Mouse (Mus musculus): ENCODE data around the gene Tmem238.

Tmem238 gene

GRCm38 (mm10) chr7:4793248-4793647 is 3.8 kb upstream of the Tmem238 start:
- in situ Hi-C loops (cut with MboI, MseI) = loop anchor here in 1 of 2 experiments (5.0 kb wide), 1 partner anchor 141 kb away; no protein-coding TSS in a partner anchor

DNA sequence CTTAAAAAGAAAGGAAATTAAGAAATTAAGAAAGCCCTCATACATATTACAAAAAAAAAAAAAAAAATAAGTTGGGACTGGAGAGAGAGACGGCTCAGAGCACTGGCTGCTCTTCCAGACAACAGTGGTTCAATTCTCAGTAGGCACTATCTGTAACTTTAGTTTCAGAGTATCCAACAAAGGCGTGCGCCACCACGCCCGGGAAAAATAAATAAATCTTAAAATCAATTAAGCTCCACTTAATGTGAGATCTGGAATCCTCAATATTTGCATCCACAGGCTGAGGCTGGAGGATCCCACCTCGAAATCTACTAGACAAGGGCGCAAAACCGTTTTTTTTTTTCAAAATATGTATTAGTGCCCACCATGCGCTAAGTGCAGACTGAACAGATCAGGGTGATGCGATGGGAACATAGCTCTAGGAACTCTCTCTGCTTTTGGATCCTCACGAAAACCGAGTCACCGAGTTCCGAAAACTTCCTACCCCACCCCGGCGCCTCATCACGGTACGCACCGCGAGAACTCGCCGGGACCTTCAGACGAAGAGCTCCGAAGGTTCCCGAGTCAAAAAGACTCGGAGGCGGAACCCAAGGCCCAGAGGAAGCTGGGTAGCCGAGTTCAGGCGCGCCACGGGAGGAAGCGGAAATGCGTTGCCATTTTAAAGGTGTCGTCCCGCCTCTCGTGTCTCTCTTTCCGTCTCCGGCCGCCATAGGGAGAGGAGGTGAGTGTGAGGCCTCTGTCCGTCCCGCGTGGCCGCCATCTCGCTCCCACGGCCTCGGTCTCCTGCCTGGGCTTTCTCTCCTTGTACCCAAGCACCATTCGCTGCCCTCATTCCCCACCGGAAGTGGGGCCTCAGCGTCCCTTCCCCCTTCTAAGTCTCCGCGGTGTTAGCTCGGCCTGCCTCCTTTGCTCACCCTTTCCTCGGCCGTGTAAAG is 3.1 kb upstream of the Tmem238 start, which contains the start of gene Rpl28:
TSS of gene Rpl28 (plus strand) at position 597 of the 935 bp plus-strand sequence.
- in situ Hi-C loops (cut with MboI, MseI) = loop anchor here in 1 of 2 experiments (5.0 kb wide), 1 partner anchor 140 kb away; no protein-coding TSS in a partner anchor

DNA sequence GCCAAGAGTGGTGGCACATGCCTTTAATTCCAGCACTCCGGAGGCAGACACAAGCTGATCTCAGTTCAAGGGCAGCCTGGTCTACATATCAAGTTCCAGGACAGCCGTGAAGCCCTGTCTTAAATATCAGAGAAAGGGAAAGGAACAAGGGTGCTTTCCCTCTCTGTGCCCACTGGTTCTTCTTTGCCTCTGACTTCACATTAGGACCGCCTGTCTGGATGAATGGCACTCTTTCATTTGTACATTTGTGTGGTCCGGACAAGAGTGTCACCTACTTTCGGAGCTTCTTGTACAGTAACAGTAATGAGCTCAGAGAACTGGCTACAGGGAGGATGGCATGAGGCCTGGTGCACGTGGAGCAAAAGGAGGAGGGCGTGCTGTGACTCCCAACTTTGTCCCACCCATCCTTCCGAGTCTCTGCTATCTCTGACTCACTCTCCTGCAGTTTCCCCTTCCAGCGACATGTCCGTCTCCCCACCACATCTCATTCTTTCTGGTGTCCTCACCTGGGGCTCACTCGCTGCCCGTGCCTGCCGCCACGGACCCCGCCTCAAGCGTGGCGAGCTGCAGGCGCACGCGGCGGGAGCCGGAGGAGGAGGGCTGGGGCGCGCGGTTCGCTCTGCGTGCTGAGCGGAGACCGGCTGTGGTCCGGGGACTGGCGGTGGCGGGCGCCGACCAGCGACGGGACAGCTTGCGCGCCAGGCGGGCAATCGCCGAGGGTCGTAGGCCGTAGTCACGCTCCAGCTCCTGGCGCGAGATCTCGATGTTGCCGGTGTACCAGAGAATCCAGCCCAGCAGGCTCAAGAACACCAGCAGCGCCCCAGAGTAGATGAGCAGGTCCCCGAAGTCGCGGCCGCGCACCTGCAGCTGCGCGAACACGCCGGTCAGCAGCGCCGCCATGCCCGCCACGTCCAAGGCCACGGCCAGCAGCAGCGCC is 689 bp downstream of the Tmem238 start:
- in situ Hi-C loops (cut with MboI, MseI) = loop anchor here in 1 of 2 experiments (5.0 kb wide), 1 partner anchor 1161 kb away; the partner anchor contains the start of genes Prpf31 and Tfpt

DNA sequence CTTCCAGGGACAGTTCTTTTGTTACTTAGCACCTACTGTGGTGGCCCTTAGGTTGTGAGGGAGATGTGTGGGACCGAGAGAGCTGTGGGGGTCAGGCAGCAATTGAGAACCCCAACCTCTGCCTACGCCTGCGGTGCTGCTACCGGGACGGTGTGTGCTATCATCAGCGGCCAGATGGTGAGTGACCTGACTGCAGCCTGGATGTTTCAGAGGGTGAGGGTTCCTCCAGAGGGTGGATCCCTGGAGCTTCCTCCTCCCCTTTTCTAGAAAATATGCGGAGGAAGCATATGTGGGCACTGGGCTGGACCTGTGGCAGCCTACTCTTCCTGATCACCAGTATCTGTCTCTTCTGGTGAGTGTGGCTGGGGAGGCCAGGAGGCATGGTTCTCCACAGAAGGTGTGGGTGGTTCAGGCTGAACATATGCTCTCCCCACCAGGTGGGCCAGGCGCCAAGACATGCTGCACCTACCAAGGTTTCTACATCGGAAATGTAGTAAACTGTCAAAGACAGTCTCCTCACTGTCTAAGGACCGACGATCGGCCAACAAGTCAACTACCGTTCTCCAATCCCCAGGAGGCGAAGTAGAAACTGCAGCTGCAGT is 5.7 kb downstream of the Tmem238 start:
- in situ Hi-C loops (cut with MboI, MseI) = no loop called here

- in situ Hi-C loops (cut with MboI, MseI) = no loop called here
Measured at GRCm38 (mm10) chr7:4782759-4783158, 6.7 kb downstream of the Tmem238 start, which contains the start of the genes Il11 and Tmem190. TSS of gene Il11 (minus strand) at chr7:4782859. TSS of gene Tmem190 (plus strand) at chr7:4782937.

DNA sequence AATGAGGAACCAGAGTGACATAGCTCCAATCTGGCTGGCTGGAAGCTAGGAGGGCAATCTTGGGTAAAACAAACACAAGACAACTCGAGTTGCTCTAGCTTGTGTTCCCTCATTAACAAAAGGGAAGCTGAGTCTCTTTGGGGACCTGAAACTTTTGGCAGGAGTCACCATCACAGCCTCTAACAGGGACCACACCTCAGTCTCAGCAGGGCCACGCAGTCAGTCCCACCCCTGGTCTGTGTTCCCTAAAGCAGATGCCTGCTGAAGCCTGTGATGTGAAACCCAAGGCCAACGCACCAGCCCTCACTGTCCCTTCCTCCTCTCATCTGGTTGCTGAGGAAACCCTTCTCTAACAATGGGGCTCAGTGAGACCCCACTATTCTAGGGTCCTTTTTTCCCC is 7.3 kb downstream of the Tmem238 start:
- in situ Hi-C loops (cut with MboI, MseI) = no loop called here

- in situ Hi-C loops (cut with MboI, MseI) = no loop called here
Measured at GRCm38 (mm10) chr7:4779921-4780320, 9.5 kb downstream of the Tmem238 start.

- in situ Hi-C loops (cut with MboI, MseI) = no loop called here
Measured at GRCm38 (mm10) chr7:4777851-4778637, 11.4 kb downstream of the Tmem238 start.

DNA sequence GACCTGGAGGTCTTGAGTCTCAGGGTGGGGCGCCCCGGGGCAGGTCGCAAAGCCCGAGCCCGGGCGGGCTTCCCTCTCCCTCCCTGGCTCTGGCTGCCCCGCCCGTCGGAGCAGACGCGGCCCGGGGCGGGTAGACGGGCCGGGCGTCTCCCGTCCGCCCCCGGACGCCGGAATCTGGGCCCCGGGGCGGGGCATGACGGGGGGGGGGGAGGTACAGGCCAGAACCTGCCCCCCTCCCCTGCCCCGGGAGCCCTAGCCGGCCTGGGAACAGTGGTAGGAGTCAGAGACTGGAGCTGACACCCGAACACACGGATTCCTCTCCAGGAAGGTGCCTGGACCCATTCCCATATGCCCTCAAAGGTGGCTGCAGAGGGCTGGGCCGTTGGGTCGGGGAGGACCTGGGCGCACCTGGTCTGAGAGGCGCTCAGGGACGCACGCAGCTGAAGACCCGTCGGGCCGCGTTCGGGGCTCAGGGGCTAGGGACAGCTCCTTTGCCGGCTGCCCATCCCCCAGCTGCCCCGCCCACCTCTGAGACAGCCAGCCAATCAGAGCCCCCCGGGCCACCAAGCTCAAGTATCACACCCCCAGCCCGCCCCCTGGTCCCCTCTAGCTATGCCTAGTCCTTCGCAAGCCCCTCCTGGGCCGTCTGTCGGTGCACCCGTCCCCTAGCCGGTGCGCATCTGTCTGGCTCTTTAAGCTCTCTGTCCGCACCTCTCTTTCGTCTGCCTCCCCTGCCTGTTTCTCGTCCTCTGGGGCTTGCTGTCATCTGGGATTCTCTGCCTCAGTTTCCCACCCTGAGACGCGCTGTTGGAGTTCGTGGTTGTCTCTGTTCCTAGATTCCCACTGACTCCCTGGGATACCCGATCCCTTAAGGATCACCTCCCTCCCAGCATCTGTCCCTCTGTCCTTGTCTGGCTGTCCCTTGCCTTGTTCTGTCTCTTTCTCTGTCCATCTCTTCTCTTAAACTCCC is 12.3 kb downstream of the Tmem238 start:
- in situ Hi-C loops (cut with MboI, MseI) = no loop called here

DNA sequence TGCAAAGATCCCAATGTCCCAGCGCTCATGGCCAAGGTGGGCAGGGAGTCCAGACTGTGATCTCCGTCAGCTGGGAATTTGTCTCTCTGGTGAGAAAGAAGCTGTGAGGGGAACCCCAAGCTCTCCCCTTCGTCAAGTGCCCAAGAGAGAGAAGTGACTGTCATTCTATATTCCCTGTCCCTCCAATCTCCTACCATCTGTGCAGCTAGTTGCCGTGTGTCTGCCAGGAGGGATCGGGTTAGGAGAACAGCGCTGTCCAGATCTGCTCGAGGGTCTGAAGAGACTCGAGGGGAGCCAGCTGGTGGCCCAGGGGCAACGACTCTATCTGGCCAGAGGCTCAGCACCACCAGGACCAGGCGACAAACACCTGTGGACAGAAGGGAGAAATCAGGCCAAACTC is 13.3 kb downstream of the Tmem238 start:
- in situ Hi-C loops (cut with MboI, MseI) = no loop called here

GRCm38 (mm10) chr7:4771202-4771601 is 18.3 kb downstream of the Tmem238 start, which contains the start of gene Fam71e2:
TSS of gene Fam71e2 (minus strand) at chr7:4771302.
- in situ Hi-C loops (cut with MboI, MseI) = no loop called here

DNA sequence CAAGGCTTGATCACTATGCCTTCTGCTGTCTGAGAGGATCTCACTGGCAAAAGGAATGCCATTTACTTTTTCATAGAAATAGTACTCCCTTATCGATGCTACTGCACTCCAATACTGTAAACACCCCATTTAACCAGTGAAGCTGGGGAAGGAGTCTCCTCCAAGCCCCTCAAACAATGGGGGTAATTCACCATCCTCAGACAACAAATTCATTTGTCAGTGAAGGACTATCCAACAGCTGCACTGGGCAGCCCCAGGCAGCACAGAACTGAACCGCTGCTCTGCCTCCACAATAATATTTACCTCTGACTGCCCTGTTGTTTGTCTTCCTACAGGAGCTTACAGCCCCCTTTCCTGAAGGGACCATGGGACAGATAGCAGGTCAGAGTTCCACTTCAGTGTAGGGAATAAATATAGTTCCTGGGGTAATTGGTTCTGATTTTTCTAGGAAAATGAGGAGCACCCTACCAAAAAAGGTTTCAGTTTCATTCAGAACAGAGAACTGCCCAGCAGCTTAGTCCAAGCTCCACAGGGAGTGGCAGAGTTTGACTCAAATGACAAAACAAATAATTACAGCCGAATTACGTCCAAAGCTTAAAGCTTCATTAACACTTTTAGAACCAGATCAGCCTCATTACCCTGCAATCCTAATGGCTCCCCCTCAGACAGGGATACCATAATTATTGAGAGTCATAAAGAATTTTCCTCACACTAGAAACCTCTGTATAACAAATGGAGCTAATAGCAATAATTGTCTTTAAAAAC is 24.3 kb downstream of the Tmem238 start:
- in situ Hi-C loops (cut with MboI, MseI) = no loop called here

DNA sequence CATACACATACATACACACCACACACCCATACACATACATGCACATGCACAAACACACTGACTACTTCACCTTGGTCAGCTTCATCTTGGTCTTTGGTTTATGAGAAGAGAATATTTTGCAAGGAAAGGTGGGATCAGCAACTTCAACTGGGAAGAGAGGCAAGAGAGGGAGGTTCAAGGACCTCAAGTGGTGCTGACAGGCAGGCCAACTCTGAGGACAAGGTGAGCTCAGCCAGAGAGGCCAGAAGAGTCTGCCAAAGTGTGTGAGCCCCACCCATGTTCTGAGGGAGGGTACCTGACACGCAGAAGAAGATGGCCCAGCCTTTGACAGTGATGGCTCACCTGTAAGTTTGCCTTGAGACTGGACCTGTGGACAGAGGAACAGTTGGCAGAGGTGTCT is 29.8 kb downstream of the Tmem238 start:
- in situ Hi-C loops (cut with MboI, MseI) = no loop called here

DNA sequence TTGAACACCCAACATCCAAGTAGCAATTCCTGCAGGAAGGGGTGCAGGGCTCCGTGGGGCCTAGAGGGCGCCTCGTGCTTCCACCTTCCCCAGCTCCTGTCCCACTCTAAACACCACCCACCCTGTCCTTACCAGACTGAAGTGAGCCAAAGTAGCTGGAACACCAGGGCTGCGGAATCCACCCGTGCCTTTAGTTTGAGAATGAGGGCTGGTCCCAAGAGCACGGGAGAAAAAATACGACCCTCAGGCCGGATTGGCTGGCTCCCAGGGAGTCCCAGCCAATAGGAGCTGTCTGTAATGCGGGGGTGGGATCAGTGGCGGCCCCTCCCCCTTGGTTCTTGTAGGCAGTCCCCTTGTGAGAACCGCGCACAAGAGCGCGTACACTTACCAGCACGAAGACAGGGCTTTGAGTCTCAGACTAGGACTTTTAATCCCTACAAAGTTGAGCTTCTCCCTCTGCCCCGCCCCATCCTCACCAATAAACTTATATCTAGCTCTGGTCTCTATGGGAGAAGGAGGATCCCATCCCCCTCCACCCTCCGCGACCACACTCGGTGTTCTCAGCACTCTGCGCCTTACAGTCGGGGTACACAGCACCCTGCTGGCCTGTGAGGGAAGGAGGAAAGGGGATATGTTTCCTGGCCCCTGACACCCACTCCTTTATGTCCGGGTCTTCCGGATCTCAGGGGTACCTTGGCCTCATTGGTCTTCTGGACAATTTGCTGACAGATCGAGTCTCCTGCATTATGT is 36.5 kb downstream of the Tmem238 start, which contains the start of gene Cox6b2:
TSS of gene Cox6b2 (minus strand) at position 274 of the 750 bp plus-strand sequence.
- in situ Hi-C loops (cut with MboI, MseI) = no loop called here

GRCm38 (mm10) chr7:4751971-4752820 is 37.3 kb downstream of the Tmem238 start:
- in situ Hi-C loops (cut with MboI, MseI) = no loop called here

- in situ Hi-C loops (cut with MboI, MseI) = loop anchor here in 1 of 2 experiments (10.0 kb wide), 1 partner anchor 304 kb away; the partner anchor contains the start of gene Rdh13
Measured at GRCm38 (mm10) chr7:4749169-4749568, 40.3 kb downstream of the Tmem238 start.

Measured in T-helper 17 cell (primary cell).